Mouse (Mus musculus): ENCODE measurements around the gene Kifap3.

DNA sequence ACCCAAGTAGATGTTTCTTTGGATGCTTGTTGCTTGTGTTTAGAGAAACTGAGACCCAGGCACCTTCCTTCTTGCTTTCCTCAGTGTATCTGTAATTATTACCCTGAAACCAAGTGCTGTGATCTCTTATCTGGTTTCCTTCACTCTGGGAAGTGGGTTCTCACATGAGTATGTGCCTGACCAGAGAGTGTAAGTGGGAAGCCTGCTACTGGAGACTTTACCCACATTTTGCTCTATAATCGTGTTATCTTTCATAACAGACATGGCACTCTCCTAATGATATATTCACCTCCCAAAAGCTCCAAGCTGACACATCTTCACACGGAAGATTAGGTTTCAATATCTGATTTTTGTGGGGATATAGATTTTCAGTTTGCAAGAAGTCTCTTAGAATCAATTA is 55.7 kb downstream of the Kifap3 start:
- no peak for TF ChIP-seq GATA1 (IDR thresholded peaks at IDR 0.05; ENCODE audit: borderline replicate concordance, low read length)
- no peak for TF ChIP-seq FLI1 (IDR thresholded peaks at IDR 0.05; ENCODE audit: low read length)

Measured in megakaryocyte, embryonic 14.5 days (primary cell).